23 mouse cellular contexts compared by ENCODE assay signal in the genomic region with DNA sequence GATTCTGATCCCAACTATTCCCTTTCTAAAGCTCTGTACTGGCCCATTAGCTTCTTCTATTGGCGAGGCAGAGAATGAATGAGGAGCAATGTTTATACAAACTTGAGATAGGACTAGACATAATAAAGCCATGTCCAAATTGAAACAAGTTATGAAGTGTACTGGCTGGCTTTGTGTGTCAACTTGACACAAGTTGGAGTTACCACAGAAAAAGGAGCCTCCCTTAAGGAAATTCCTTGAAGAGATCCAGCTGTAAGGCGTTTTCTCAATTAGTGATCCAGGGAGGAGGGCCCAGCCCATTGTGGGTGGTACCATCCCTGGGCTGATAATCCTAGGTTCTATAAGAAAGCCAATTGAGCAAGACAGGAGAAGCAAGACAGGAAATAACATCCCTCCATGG.
DNase-seq lines count a peak whose midpoint lies in the region; ATAC-seq lines count a peak whose summit lies in the region.
"Had no signal": no experiment of that assay in that cellular context is flagged by ENCODE, and none has a peak within 500 bp of the region (broad histone marks: within the 10 kb centered on the region; RNA-seq: fewer than 3 reads in every experiment).

No protein-coding gene starts in this region.

- no peak overlapping the region for H3K27ac ChIP-seq in heart, embryonic 10.5 days
- H3K27ac ChIP-seq: embryonic facial prominence, embryonic 13.5 days; forebrain, embryonic 12.5 days; heart, embryonic 15.5 days; hindbrain, postnatal 0 days; limb, embryonic 12.5 days; neural tube, embryonic 12.5 days; stomach, embryonic 15.5 days had no signal

- H3K9me3 ChIP-seq in heart, embryonic 10.5 days, result no peaks in the 10 kb centered on the region
- H3K9me3 ChIP-seq: embryonic facial prominence, embryonic 13.5 days; forebrain, embryonic 12.5 days; heart, embryonic 15.5 days; limb, embryonic 12.5 days; neural tube, embryonic 12.5 days; stomach, embryonic 15.5 days had no signal

- no peaks in the 10 kb centered on the region for H3K27me3 ChIP-seq in heart, embryonic 10.5 days (ENCODE audit: insufficient read depth, poor library complexity, severe bottlenecking)
- H3K27me3 ChIP-seq: embryonic facial prominence, embryonic 13.5 days; forebrain, embryonic 12.5 days; heart, embryonic 15.5 days; limb, embryonic 12.5 days; neural tube, embryonic 12.5 days; stomach, embryonic 15.5 days had no signal

- no peaks in the 10 kb centered on the region for H3K36me3 ChIP-seq in heart, embryonic 10.5 days
- H3K36me3 ChIP-seq: embryonic facial prominence, embryonic 13.5 days; forebrain, embryonic 12.5 days; heart, embryonic 15.5 days; limb, embryonic 12.5 days; neural tube, embryonic 12.5 days; stomach, embryonic 15.5 days had no signal

- H3K4me3 ChIP-seq in heart, embryonic 10.5 days, result no peak overlapping the region
- H3K4me3 ChIP-seq: embryonic facial prominence, embryonic 13.5 days; erythroblast, embryonic 14.5 days; forebrain, embryonic 12.5 days; heart, embryonic 15.5 days; limb, embryonic 12.5 days; neural tube, embryonic 12.5 days; stomach, embryonic 15.5 days had no signal

- no peak for ATAC-seq in monocyte, adult 5-6 weeks (replicated peaks; ENCODE audit: insufficient number of reproducible peaks, low FRiP score, low TSS enrichment, poor library complexity, severe bottlenecking)
- ATAC-seq: hindbrain, postnatal 0 days; intestine, embryonic 16.5 days; liver, postnatal 0 days had no signal

- WGBS in heart, embryonic 10.5 days, result 62% methylated on average over 2 of the region's 2 CpGs

- peak; percentile 2 to 6 for DNase-seq in heart, postnatal 10 days
- no peak for DNase-seq in heart, embryonic 10.5 days (ENCODE audit: low spot score)
- DNase-seq in urinary bladder, postnatal 25 days (ENCODE audit: low spot score), result peak; percentile 2
- DNase-seq in urinary bladder, postnatal 4 days (ENCODE audit: low spot score in 2 of 2), result no peak
- peak; percentile 50 for DNase-seq in lung, postnatal 10 days
- no peak for DNase-seq in kidney, adult 8-10 months
- DNase-seq: adrenal gland, adult 2 months; cerebellum, adult 18-20 months; cerebellum, postnatal 25 days; kidney, postnatal 25 days; liver, postnatal 0 days; midbrain, embryonic 14.5 days; thymus, postnatal 25 days had no signal

- no peaks in the 10 kb centered on the region for H3K4me1 ChIP-seq in heart, embryonic 10.5 days
- H3K4me1 ChIP-seq: embryonic facial prominence, embryonic 13.5 days; forebrain, embryonic 12.5 days; heart, embryonic 15.5 days; limb, embryonic 12.5 days; neural tube, embryonic 12.5 days; stomach, embryonic 15.5 days had no signal

- intact Hi-C loops in heart, postnatal 10 days (cut with DNase I), result no loop called here

Comparison
In these comparisons a context has a peak if more than half of its experiments do, and no peak if none do; other contexts are left out.
1. DNase-seq: peak in heart, postnatal 10 days (2 of 2), urinary bladder, postnatal 25 days (single experiment) and lung, postnatal 10 days (single experiment); none in heart, embryonic 10.5 days (single experiment), urinary bladder, postnatal 4 days (0 of 2) and kidney, adult 8-10 months (0 of 2).